Mouse (Mus musculus): ENCODE measurements around the gene Ftl1. TPM values are rescaled to one million over a fixed set of nuclear protein-coding genes. Genes with fewer than 3 reads are reported as not detected.

Ftl1 gene
- polyA plus RNA-seq, 1 experiment from 2014 or later = 8,262 TPM

- WGBS (ENCODE audit: insufficient replicate concordance) = 70% methylated on average over 8 of the region's 8 CpGs
- H3K27me3 ChIP-seq = peaks cover 98% of the 10 kb centered on the region
- no peak for ATAC-seq (ENCODE audit: low read depth)
These were observed 50.1 kb downstream of the Ftl1 start for GRCm38 (mm10) chr7:45409497-45410163.

GRCm38 (mm10) chr7:45408949-45409348 is 50.7 kb downstream of the Ftl1 start:
- no peak for DNase-seq
- ATAC-seq (ENCODE audit: low read depth) = no peak
- Histone ChIP-seq H3K36me3 (no peaks in the 10 kb centered on the region), H3K4me1 (replicated peaks) (peaks cover 26% of the 10 kb centered on the region), H3K4me3 (replicated peaks) (no peak overlapping the region), H3K27ac (no peak overlapping the region), H3K9ac (no peak overlapping the region), H3K9me3 (replicated peaks) (no peaks in the 10 kb centered on the region), H3K27me3 (peaks cover 91% of the 10 kb centered on the region), H3K4me2 (no peak overlapping the region)
- WGBS (ENCODE audit: insufficient replicate concordance) = 78% methylated on average over 17 of the region's 17 CpGs

More at GRCm38 (mm10) chr7:45409497-45410163, 50.1 kb downstream of the Ftl1 start:
- H3K4me1 ChIP-seq (replicated peaks) = peaks cover 31% of the 10 kb centered on the region
- no peak overlapping the region for H3K9ac ChIP-seq
- no peak overlapping the region for H3K27ac ChIP-seq
- H3K4me2 ChIP-seq = no peak overlapping the region
- H3K4me3 ChIP-seq (replicated peaks) = no peak overlapping the region
- DNase-seq = no peak
- H3K9me3 ChIP-seq (replicated peaks) = no peaks in the 10 kb centered on the region
- H3K36me3 ChIP-seq = no peaks in the 10 kb centered on the region

- H3K9ac ChIP-seq = no peak overlapping the region
- peaks cover 20% of the 10 kb centered on the region for H3K4me1 ChIP-seq (replicated peaks)
- ATAC-seq (ENCODE audit: low read depth) (no peak), DNase-seq (no peak)
- H3K36me3 ChIP-seq = no peaks in the 10 kb centered on the region
- 59% methylated on average over 7 of the region's 7 CpGs for WGBS (ENCODE audit: insufficient replicate concordance)
- H3K9me3 ChIP-seq (replicated peaks) = no peaks in the 10 kb centered on the region
- H3K27ac ChIP-seq = no peak overlapping the region
- H3K27me3 ChIP-seq = peaks cover 85% of the 10 kb centered on the region
- no peak overlapping the region for H3K4me2 ChIP-seq
- no peak overlapping the region for H3K4me3 ChIP-seq (replicated peaks)
These were observed 51.3 kb downstream of the Ftl1 start for GRCm38 (mm10) chr7:45408351-45408750.

Small RNAs within 50 kb of the gene (microRNA-seq; reads per million reads assigned to microRNA genes)
- not detected for gene Gm22133

Other genes starting within 250 kb of the Ftl1 start
- gene Dkkl1, start 247.7 kb downstream of the Ftl1 start, polyA plus RNA-seq (2015; fragmentation: Nextera tagmentation; extraction: Ambion mirVana) = 2.6 and 2.8 TPM in 2 replicates
- gene Tead2, start 244.1 kb downstream of the Ftl1 start, polyA plus RNA-seq (2015; fragmentation: Nextera tagmentation; extraction: Ambion mirVana) = 11.8 and 12.0 TPM in 2 replicates
- gene Cd37, start 220.8 kb downstream of the Ftl1 start, polyA plus RNA-seq (2015; fragmentation: Nextera tagmentation; extraction: Ambion mirVana) = 10.3 and 10.8 TPM in 2 replicates
- not detected in 2 replicates for gene Slc6a16, start 218.8 kb downstream of the Ftl1 start, polyA plus RNA-seq (2015; fragmentation: Nextera tagmentation; extraction: Ambion mirVana)
- not detected in 2 replicates for gene Slc6a21, start 182.4 kb downstream of the Ftl1 start, polyA plus RNA-seq (2015; fragmentation: Nextera tagmentation; extraction: Ambion mirVana)
- 0.85 and 1.3 TPM in 2 replicates for gene Trpm4, start 126.1 kb downstream of the Ftl1 start, polyA plus RNA-seq (2015; fragmentation: Nextera tagmentation; extraction: Ambion mirVana)
- 0.12 and 0.15 TPM in 2 replicates for gene Hrc, start 124.6 kb downstream of the Ftl1 start, polyA plus RNA-seq (2015; fragmentation: Nextera tagmentation; extraction: Ambion mirVana)
- 0.24 and 0.25 TPM in 2 replicates for gene Ppfia3, start 92.9 kb downstream of the Ftl1 start, polyA plus RNA-seq (2015; fragmentation: Nextera tagmentation; extraction: Ambion mirVana)
- not detected in 2 replicates for gene Lin7b, start 89.3 kb downstream of the Ftl1 start, polyA plus RNA-seq (2015; fragmentation: Nextera tagmentation; extraction: Ambion mirVana)
- gene Snrnp70, start 64.1 kb downstream of the Ftl1 start, polyA plus RNA-seq (2015; fragmentation: Nextera tagmentation; extraction: Ambion mirVana) = 108 and 129 TPM in 2 replicates
- gene Kcna7, start 54.2 kb downstream of the Ftl1 start, polyA plus RNA-seq (2015; fragmentation: Nextera tagmentation; extraction: Ambion mirVana) = not detected in 2 replicates
- 0.35 and 0.37 TPM in 2 replicates for gene Ntf5, start 46.2 kb downstream of the Ftl1 start, polyA plus RNA-seq (2015; fragmentation: Nextera tagmentation; extraction: Ambion mirVana)
- not detected in 2 replicates for gene Lhb, start 39.1 kb downstream of the Ftl1 start, polyA plus RNA-seq (2015; fragmentation: Nextera tagmentation; extraction: Ambion mirVana)
- gene Gys1, start 25.0 kb downstream of the Ftl1 start, polyA plus RNA-seq (2015; fragmentation: Nextera tagmentation; extraction: Ambion mirVana) = 4.1 and 5.1 TPM in 2 replicates
- 111 and 119 TPM in 2 replicates for gene Ruvbl2, start 21.8 kb downstream of the Ftl1 start, polyA plus RNA-seq (2015; fragmentation: Nextera tagmentation; extraction: Ambion mirVana)
- 104 and 106 TPM in 2 replicates for gene Bax, start 7.0 kb upstream of the Ftl1 start, polyA plus RNA-seq (2015; fragmentation: Nextera tagmentation; extraction: Ambion mirVana)
- 0.80 and 0.87 TPM in 2 replicates for gene Tulp2, start 22.0 kb upstream of the Ftl1 start, polyA plus RNA-seq (2015; fragmentation: Nextera tagmentation; extraction: Ambion mirVana)
- gene Gm45808, start 26.9 kb upstream of the Ftl1 start, polyA plus RNA-seq (2015; fragmentation: Nextera tagmentation; extraction: Ambion mirVana) = not detected in 2 replicates
- 2.0 and 2.2 TPM in 2 replicates for gene Dhdh, start 28.9 kb upstream of the Ftl1 start, polyA plus RNA-seq (2015; fragmentation: Nextera tagmentation; extraction: Ambion mirVana)
- gene Nucb1, start 50.5 kb upstream of the Ftl1 start, polyA plus RNA-seq (2015; fragmentation: Nextera tagmentation; extraction: Ambion mirVana) = 110 and 127 TPM in 2 replicates
- gene Ppp1r15a, start 66.4 kb upstream of the Ftl1 start, polyA plus RNA-seq (2015; fragmentation: Nextera tagmentation; extraction: Ambion mirVana) = 180 and 197 TPM in 2 replicates
- gene Plekha4, start 66.4 kb upstream of the Ftl1 start, polyA plus RNA-seq (2015; fragmentation: Nextera tagmentation; extraction: Ambion mirVana) = 0.43 and 0.52 TPM in 2 replicates
- 1.3 and 1.9 TPM in 2 replicates for gene Hsd17b14, start 95.0 kb upstream of the Ftl1 start, polyA plus RNA-seq (2015; fragmentation: Nextera tagmentation; extraction: Ambion mirVana)
- gene Bcat2, start 110.3 kb upstream of the Ftl1 start, polyA plus RNA-seq (2015; fragmentation: Nextera tagmentation; extraction: Ambion mirVana) = 44.1 and 45.4 TPM in 2 replicates
- not detected in 2 replicates for gene Fgf21, start 155.6 kb upstream of the Ftl1 start, polyA plus RNA-seq (2015; fragmentation: Nextera tagmentation; extraction: Ambion mirVana)
- gene Fut1, start 157.4 kb upstream of the Ftl1 start, polyA plus RNA-seq (2015; fragmentation: Nextera tagmentation; extraction: Ambion mirVana) = not detected in 2 replicates
- 0.10 TPM in 1 of 2 replicates, not detected in the other for gene Izumo1, start 161.9 kb upstream of the Ftl1 start, polyA plus RNA-seq (2015; fragmentation: Nextera tagmentation; extraction: Ambion mirVana)
- 2.4 and 2.5 TPM in 2 replicates for gene Rasip1, start 167.6 kb upstream of the Ftl1 start, polyA plus RNA-seq (2015; fragmentation: Nextera tagmentation; extraction: Ambion mirVana)
- gene Mamstr, start 180.1 kb upstream of the Ftl1 start, polyA plus RNA-seq (2015; fragmentation: Nextera tagmentation; extraction: Ambion mirVana) = 0.46 and 0.51 TPM in 2 replicates
- gene Fut2, start 206.5 kb upstream of the Ftl1 start, polyA plus RNA-seq (2015; fragmentation: Nextera tagmentation; extraction: Ambion mirVana) = 0.05 and 0.06 TPM in 2 replicates
- gene Ntn5, start 224.1 kb upstream of the Ftl1 start, polyA plus RNA-seq (2015; fragmentation: Nextera tagmentation; extraction: Ambion mirVana) = not detected in 2 replicates
- gene Sec1, start 234.5 kb upstream of the Ftl1 start, polyA plus RNA-seq (2015; fragmentation: Nextera tagmentation; extraction: Ambion mirVana) = 0.07 TPM in 1 of 2 replicates, not detected in the other
- gene Car11, start 240.0 kb upstream of the Ftl1 start, polyA plus RNA-seq (2015; fragmentation: Nextera tagmentation; extraction: Ambion mirVana) = 0.34 and 0.44 TPM in 2 replicates
- 0.43 and 0.64 TPM in 2 replicates for gene Dbp, start 245.2 kb upstream of the Ftl1 start, polyA plus RNA-seq (2015; fragmentation: Nextera tagmentation; extraction: Ambion mirVana)

All from liver, embryonic 13.5 days (tissue).